Mouse (Mus musculus): ENCODE results near the gene Cdsn. TPM values are rescaled to one million over a fixed set of nuclear protein-coding genes. Genes with fewer than 3 reads are reported as not detected.
A peak's percentile ranks its signal among the peaks of the same experiment; 100 is the strongest.
"Not testable (repeated sequence)": the region's sequence is repeated elsewhere in the genome, so short reads cannot be mapped to it uniquely, and the experiment has no call there.

The Cdsn gene
- total RNA-seq (2022): under 1 TPM; 0.12 to 0.64 (median 0.37) TPM

- no peak for DNase-seq (ENCODE audit: low spot score in 2 of 2)
Measured at GRCm38 (mm10) chr17:35551881-35552414, at the start of gene Cdsn. Cdsn (plus strand) TSS chr17:35552128.

DNA sequence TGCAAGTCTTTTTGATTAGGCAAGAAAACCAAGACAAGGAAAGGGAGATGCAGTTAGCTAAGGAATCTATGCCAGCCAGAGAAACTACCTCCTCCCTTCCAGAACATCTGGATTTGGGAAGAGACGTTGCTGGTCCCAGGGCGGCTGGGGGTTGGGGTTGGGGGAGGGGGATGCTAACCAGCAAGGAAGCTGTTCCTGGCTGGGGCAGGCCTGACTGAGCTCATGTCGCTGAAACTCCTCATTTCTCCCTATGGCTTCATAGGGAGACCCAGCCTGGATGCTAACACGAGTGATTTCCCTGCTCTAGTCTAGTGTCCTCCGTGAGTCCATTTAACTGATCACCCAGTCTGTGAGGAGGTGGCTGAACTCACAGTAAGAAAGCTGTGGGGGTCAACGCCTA, 49.7 kb upstream of the Cdsn start:
- no peak for DNase-seq (ENCODE audit: low spot score in 2 of 2)

- no peak for DNase-seq (ENCODE audit: low spot score in 2 of 2)
Measured at GRCm38 (mm10) chr17:35502762-35503161, 49.2 kb upstream of the Cdsn start.

DNA sequence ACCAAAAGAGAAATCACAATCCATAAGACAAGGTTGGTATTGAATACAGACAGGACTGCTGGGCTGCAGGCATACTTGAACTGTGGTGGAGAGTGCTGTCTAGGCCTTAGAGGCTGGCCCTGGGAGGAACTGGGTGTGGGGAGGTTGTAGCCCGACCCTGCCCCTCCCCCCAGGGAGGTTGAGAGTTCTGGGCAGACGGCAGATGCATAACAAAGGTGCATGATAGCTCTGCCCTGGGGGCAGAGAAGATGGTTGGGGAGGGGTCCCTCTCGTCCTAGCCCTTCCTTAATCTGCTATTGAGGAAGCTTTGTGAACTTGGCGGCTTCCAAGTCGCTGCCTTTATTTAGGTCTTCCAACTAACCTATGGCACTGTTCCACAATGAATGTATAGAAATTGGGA, 48.1 kb upstream of the Cdsn start:
- DNase-seq (ENCODE audit: low spot score in 2 of 2): no peak

GRCm38 (mm10) chr17:35504628-35505481, 47.1 kb upstream of the Cdsn start:
- DNase-seq (ENCODE audit: low spot score in 2 of 2): no peak

DNA sequence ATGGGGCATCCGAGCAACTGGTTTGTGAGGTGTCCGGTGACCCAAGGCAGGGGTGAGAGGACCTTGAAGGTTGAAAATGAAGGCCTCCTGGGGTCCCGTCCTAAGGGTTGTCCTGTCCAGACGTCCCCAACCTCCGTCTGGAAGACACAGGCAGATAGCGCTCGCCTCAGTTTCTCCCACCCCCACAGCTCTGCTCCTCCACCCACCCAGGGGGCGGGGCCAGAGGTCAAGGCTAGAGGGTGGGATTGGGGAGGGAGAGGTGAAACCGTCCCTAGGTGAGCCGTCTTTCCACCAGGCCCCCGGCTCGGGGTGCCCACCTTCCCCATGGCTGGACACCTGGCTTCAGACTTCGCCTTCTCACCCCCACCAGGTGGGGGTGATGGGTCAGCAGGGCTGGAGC, 46.2 kb upstream of the Cdsn start, which contains the start of gene Pou5f1:
Gene Pou5f1 (plus strand): TSS at position 243 of the 400 bp plus-strand sequence.
- DNase-seq (ENCODE audit: low spot score in 2 of 2): no peak

GRCm38 (mm10) chr17:35506881-35507280, 45.0 kb upstream of the Cdsn start:
- no peak for DNase-seq (ENCODE audit: low spot score in 2 of 2)

DNA sequence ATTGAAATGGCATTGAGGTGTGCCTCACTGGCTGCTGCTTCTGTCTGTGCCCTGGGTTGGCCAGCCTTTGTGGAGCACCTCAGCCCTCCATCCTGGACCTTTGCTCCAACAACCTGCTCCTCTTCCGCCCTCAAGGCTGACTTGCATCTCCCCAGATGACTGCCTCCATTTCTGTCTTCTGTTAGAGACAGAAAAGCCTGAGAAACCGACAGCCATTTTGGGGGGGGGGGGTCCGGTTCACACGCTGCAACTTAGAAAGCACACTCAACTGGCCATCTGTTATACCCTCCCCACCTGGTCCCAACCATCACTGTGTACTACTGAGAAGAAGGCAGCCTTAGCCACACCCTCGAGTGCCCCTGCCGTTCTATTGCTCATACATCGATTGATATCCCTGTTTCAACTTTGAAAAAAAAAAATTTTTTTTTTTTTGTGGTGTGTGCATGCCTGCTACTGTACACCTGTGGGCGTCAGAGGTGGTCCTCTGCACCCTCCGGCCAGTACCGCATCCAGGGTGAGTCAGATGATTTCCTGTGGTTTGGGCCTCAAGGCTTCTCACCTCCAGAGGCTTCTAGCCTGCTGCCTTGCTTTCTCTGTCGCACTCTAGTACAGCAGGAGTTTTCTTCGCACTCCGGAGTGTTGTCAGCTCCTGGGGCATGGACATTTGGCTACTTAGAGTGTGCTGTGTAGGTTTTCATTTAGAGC, 44.2 kb upstream of the Cdsn start:
- no peak for DNase-seq (ENCODE audit: low spot score in 2 of 2)

DNA sequence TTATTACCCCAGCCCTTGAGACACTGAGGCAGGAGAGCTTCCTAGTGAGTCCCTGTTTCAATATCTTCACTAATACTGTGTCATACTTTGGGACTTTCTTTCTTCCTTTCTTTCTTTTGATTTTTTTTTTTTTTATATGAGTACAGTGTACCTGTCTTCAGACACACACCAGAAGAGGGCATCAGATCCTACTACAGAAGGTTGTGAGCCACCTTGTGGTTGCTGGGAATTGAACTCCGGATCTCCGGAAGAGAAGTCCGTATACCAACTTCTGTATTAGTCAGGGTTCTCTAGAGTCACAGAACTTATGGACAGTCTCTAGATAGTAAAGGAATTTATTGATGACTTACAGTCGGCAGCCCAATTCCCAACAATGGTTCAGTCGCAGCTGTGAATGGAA, 43.6 kb upstream of the Cdsn start:
- DNase-seq (ENCODE audit: low spot score in 2 of 2): not testable (repeated sequence)

DNA sequence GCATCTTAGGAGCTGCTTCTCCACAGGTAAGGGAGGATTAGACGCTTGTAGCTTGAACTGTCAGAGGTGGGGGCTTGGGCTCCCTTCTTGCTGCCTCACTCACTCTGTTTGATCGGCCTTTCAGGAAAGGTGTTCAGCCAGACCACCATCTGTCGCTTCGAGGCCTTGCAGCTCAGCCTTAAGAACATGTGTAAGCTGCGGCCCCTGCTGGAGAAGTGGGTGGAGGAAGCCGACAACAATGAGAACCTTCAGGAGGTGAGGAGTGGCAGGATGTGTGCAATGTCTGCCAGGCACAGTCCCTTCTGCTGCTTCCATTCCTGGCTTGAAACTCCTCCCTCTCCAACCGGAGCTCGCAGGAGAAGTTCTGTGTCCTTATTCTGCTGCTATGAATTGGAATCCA, 42.6 kb upstream of the Cdsn start:
- DNase-seq (ENCODE audit: low spot score in 2 of 2): no peak

DNA sequence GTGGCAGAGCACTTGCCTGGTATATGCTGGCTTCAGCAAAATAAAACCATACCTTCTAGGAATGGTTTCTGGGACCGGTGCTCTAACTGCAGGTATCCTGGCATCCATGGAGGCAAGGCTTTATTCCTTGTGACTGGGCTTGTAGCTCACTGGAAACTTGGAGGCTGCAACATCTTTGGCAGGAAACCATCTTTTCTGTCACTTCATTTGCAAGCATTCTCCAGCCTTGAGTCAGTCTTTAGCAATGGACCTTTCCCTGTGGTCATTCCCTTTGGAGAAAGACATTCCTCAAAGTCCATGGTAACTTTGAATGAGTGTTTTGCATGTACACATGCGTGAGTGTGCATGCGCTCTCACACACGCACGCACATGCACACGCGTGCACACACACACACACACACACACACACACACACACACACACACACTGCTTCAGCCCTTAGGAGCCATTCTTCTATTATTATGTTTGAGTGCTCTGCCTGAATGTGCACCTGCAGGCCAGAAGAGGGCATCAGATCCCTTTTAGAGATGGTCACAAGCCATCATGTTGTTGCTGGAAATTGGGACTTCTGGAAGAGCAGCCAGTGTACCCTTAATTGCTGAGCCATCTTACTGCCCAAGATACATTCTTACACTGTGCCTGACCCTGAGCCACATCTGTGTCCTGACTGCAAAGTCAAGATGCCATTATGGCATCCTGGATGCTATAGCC, 38.9 kb upstream of the Cdsn start:
- no peak for DNase-seq (ENCODE audit: low spot score in 2 of 2)

GRCm38 (mm10) chr17:35513886-35514285, 38.0 kb upstream of the Cdsn start:
- DNase-seq (ENCODE audit: low spot score in 2 of 2): peak in 1 of 2 experiments; percentile 52

GRCm38 (mm10) chr17:35514756-35515155, 37.2 kb upstream of the Cdsn start:
- DNase-seq (ENCODE audit: low spot score in 2 of 2): no peak

DNA sequence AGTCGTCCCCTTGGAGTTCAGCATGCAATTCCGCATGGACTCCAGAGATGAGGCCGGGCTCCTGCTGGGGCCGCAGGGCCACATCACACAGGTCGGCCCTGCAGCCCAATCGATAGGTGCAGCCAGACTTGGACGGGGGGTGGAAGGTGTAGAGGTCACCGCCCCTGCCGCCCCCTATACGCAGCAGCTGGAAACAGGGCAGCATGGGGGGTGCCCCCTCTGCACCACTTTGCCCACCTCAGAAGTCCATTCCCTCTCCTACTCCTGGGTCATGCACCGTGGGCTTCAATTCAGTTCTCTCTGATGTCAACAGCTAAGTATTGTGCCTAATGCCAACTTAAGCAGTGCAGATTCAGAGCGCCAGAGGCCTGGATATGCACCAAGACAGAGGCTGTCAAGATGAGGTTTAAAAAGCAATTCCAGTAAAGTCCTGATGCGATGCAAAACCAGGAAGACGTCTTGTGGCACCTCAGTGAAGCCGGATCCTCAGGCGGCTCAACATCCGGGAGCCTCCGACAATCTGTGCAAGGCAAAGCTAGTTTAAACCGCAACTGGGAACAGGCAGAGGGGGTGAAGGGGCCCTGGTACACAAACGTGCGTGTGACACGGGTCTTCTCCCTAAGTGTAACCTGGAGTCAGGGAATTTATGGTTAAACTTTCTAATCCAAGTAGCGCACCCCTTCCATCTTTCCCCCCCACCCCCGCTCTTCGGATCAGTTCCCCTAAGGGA, 35.9 kb upstream of the Cdsn start:
- no peak for DNase-seq (ENCODE audit: low spot score in 2 of 2)

GRCm38 (mm10) chr17:35516652-35517500, 35.1 kb upstream of the Cdsn start, which contains the start of the genes Tcf19 and Cchcr1:
Tcf19 (minus strand) TSS chr17:35516824.
Cchcr1 (plus strand) TSS chr17:35517100.
- DNase-seq (ENCODE audit: low spot score in 2 of 2): peak; percentile 92 to 94

GRCm38 (mm10) chr17:35517526-35517925, 34.4 kb upstream of the Cdsn start:
- no peak for DNase-seq (ENCODE audit: low spot score in 2 of 2)

- no peak for DNase-seq (ENCODE audit: low spot score in 2 of 2)
Measured at GRCm38 (mm10) chr17:35524354-35524753, 27.6 kb upstream of the Cdsn start.

- DNase-seq (ENCODE audit: low spot score in 2 of 2): no peak
Measured at GRCm38 (mm10) chr17:35526644-35527043, 25.3 kb upstream of the Cdsn start.

- no peak for DNase-seq (ENCODE audit: low spot score in 2 of 2)
Measured at GRCm38 (mm10) chr17:35532360-35532759, 19.6 kb upstream of the Cdsn start.

- no peak for DNase-seq (ENCODE audit: low spot score in 2 of 2)
Measured at GRCm38 (mm10) chr17:35532901-35533300, 19.0 kb upstream of the Cdsn start, which contains the start of gene Psors1c2. Psors1c2 (plus strand) TSS chr17:35533201.

Measured in layer of hippocampus, adult 8-10 months (tissue).